Mouse (Mus musculus): ENCODE measurements around the gene Kank3.

DNA sequence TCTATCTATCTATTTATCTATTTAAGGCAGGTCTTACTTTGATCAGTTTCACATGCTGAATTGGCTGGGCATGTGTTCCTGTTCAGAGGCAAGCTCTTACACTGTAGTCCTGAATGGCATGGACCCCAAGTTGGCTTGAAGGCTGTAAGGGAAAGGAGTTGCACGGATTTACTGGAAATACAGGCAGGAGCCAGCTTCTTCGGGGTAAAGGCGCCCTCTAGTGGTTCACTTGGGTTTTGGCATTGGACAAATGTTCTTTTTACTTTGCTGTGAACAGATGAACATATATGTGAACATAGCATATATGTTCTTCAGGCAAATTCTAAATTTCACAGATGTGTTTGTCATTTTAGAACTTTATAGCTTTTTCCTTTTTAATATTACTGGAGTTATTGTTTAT, 16.5 kb downstream of the Kank3 start:
- TF ChIP-seq CTCF (IDR thresholded peaks at IDR 0.05; ENCODE audit: low read depth) (peak; percentile 88), EP300 (IDR thresholded peaks at IDR 0.05; ENCODE audit: low read depth) (no peak)

All from heart, postnatal 0 days (tissue).